Mouse (Mus musculus): ENCODE results near the gene Rab11fip4. TPM values are rescaled to one million over a fixed set of nuclear protein-coding genes. Genes with fewer than 3 reads are reported as not detected.

The Rab11fip4 gene
- polyA plus RNA-seq, 1 experiment from 2014 or later = 1.3 TPM

GRCm38 (mm10) chr11:79630521-79630920 lies 39.5 kb downstream of the Rab11fip4 start:
- ATAC-seq = no peak
- 63% methylated on average over 6 of the region's 6 CpGs for WGBS
- Histone ChIP-seq H3K27me3 (replicated peaks; ENCODE audit: control insufficient read depth, insufficient read depth, low read length) (no peaks in the 10 kb centered on the region), H3K36me3 (ENCODE audit: control insufficient read depth, insufficient read depth, low read length) (no peaks in the 10 kb centered on the region), H3K4me1 (ENCODE audit: control insufficient read depth, insufficient read depth, low read length) (no peaks in the 10 kb centered on the region), H3K9ac (ENCODE audit: low read depth, low read length) (no peak overlapping the region), H3K9me3 (ENCODE audit: control insufficient read depth, low read length) (0 out of 2 replicates have a peak, but pooled peaks cover 1% of the 10 kb centered on the region), H3K4me3 (ENCODE audit: low read length) (no peak overlapping the region), H3K27ac (ENCODE audit: low read length) (no peak overlapping the region), H3K4me2 (ENCODE audit: low read depth, low read length) (no peak overlapping the region)

- no peaks in the 10 kb centered on the region for H3K4me1 ChIP-seq (ENCODE audit: control insufficient read depth, insufficient read depth, low read length)
- H3K9ac ChIP-seq (ENCODE audit: low read depth, low read length) = no peak overlapping the region
- no peak for ATAC-seq
- H3K27me3 ChIP-seq (replicated peaks; ENCODE audit: control insufficient read depth, insufficient read depth, low read length) = no peaks in the 10 kb centered on the region
- no peak overlapping the region for H3K27ac ChIP-seq (ENCODE audit: low read length)
- no peak overlapping the region for H3K4me3 ChIP-seq (ENCODE audit: low read length)
- H3K4me2 ChIP-seq (ENCODE audit: low read depth, low read length) = no peak overlapping the region
- H3K36me3 ChIP-seq (ENCODE audit: control insufficient read depth, insufficient read depth, low read length) = no peaks in the 10 kb centered on the region
- 73% methylated on average over 8 of the region's 8 CpGs for WGBS
- H3K9me3 ChIP-seq (ENCODE audit: control insufficient read depth, low read length) = 0 out of 2 replicates have a peak, but pooled peaks cover 5% of the 10 kb centered on the region
Observed at GRCm38 (mm10) chr11:79633366-79633765, 42.4 kb downstream of the Rab11fip4 start.

- Histone ChIP-seq H3K4me2 (ENCODE audit: low read depth, low read length) (no peak overlapping the region), H3K36me3 (ENCODE audit: control insufficient read depth, insufficient read depth, low read length) (no peaks in the 10 kb centered on the region), H3K27ac (ENCODE audit: low read length) (no peak overlapping the region), H3K4me1 (ENCODE audit: control insufficient read depth, insufficient read depth, low read length) (no peaks in the 10 kb centered on the region), H3K9ac (ENCODE audit: low read depth, low read length) (no peak overlapping the region), H3K27me3 (replicated peaks; ENCODE audit: control insufficient read depth, insufficient read depth, low read length) (no peaks in the 10 kb centered on the region), H3K9me3 (ENCODE audit: control insufficient read depth, low read length) (0 out of 2 replicates have a peak, but pooled peaks cover 5% of the 10 kb centered on the region), H3K4me3 (ENCODE audit: low read length) (no peak overlapping the region)
- ATAC-seq = no peak
- WGBS = 80% methylated on average over 6 of the region's 6 CpGs
Observed at GRCm38 (mm10) chr11:79635661-79636449, 44.8 kb downstream of the Rab11fip4 start.

GRCm38 (mm10) chr11:79636481-79636880 lies 45.5 kb downstream of the Rab11fip4 start:
- no peaks in the 10 kb centered on the region for H3K36me3 ChIP-seq (ENCODE audit: control insufficient read depth, insufficient read depth, low read length)
- 82% methylated on average over 1 of the region's 1 CpGs for WGBS
- H3K27me3 ChIP-seq (replicated peaks; ENCODE audit: control insufficient read depth, insufficient read depth, low read length) = no peaks in the 10 kb centered on the region
- no peak for ATAC-seq
- H3K27ac ChIP-seq (ENCODE audit: low read length) = no peak overlapping the region
- no peak overlapping the region for H3K9ac ChIP-seq (ENCODE audit: low read depth, low read length)
- H3K9me3 ChIP-seq (ENCODE audit: control insufficient read depth, low read length) = 0 out of 2 replicates have a peak, but pooled peaks cover 5% of the 10 kb centered on the region
- H3K4me1 ChIP-seq (ENCODE audit: control insufficient read depth, insufficient read depth, low read length) = no peaks in the 10 kb centered on the region
- no peak overlapping the region for H3K4me2 ChIP-seq (ENCODE audit: low read depth, low read length)
- no peak overlapping the region for H3K4me3 ChIP-seq (ENCODE audit: low read length)

- Histone ChIP-seq H3K9me3 (ENCODE audit: control insufficient read depth, low read length) (0 out of 2 replicates have a peak, but pooled peaks cover 5% of the 10 kb centered on the region), H3K27me3 (replicated peaks; ENCODE audit: control insufficient read depth, insufficient read depth, low read length) (no peaks in the 10 kb centered on the region), H3K4me2 (ENCODE audit: low read depth, low read length) (no peak overlapping the region), H3K36me3 (ENCODE audit: control insufficient read depth, insufficient read depth, low read length) (no peaks in the 10 kb centered on the region), H3K27ac (ENCODE audit: low read length) (no peak overlapping the region), H3K9ac (ENCODE audit: low read depth, low read length) (no peak overlapping the region), H3K4me1 (ENCODE audit: control insufficient read depth, insufficient read depth, low read length) (0 out of 2 replicates have a peak, but pooled peaks cover 3% of the 10 kb centered on the region), H3K4me3 (ENCODE audit: low read length) (no peak overlapping the region)
- ATAC-seq = no peak
- WGBS = 69% methylated on average over 5 of the region's 5 CpGs
Observed at GRCm38 (mm10) chr11:79638691-79639090, 47.7 kb downstream of the Rab11fip4 start.

- Histone ChIP-seq H3K27me3 (replicated peaks; ENCODE audit: control insufficient read depth, insufficient read depth, low read length) (no peaks in the 10 kb centered on the region), H3K27ac (ENCODE audit: low read length) (no peak overlapping the region), H3K36me3 (ENCODE audit: control insufficient read depth, insufficient read depth, low read length) (no peaks in the 10 kb centered on the region), H3K9ac (ENCODE audit: low read depth, low read length) (no peak overlapping the region), H3K4me3 (ENCODE audit: low read length) (no peak overlapping the region), H3K9me3 (ENCODE audit: control insufficient read depth, low read length) (no peaks in the 10 kb centered on the region), H3K4me2 (ENCODE audit: low read depth, low read length) (no peak overlapping the region), H3K4me1 (ENCODE audit: control insufficient read depth, insufficient read depth, low read length) (0 out of 2 replicates have a peak, but pooled peaks cover 3% of the 10 kb centered on the region)
- WGBS = 49% methylated on average over 8 of the region's 8 CpGs
- ATAC-seq = no peak
Observed at GRCm38 (mm10) chr11:79640940-79641733, 50.1 kb downstream of the Rab11fip4 start.

GRCm38 (mm10) chr11:79643730-79644129 lies 52.7 kb downstream of the Rab11fip4 start:
- no peaks in the 10 kb centered on the region for H3K36me3 ChIP-seq (ENCODE audit: control insufficient read depth, insufficient read depth, low read length)
- H3K9me3 ChIP-seq (ENCODE audit: control insufficient read depth, low read length) = no peaks in the 10 kb centered on the region
- peaks cover 9% of the 10 kb centered on the region; the same call in 1 of the 2 replicates for H3K4me1 ChIP-seq (ENCODE audit: control insufficient read depth, insufficient read depth, low read length)
- no peak overlapping the region for H3K27ac ChIP-seq (ENCODE audit: low read length)
- H3K4me3 ChIP-seq (ENCODE audit: low read length) = no peak overlapping the region
- 58% methylated on average over 9 of the region's 9 CpGs for WGBS
- no peak overlapping the region for H3K4me2 ChIP-seq (ENCODE audit: low read depth, low read length)
- H3K27me3 ChIP-seq (replicated peaks; ENCODE audit: control insufficient read depth, insufficient read depth, low read length) = no peaks in the 10 kb centered on the region
- ATAC-seq = no peak
- no peak overlapping the region for H3K9ac ChIP-seq (ENCODE audit: low read depth, low read length)

GRCm38 (mm10) chr11:79644717-79645191 lies 53.7 kb downstream of the Rab11fip4 start:
- H3K4me1 ChIP-seq (ENCODE audit: control insufficient read depth, insufficient read depth, low read length) = peaks cover 9% of the 10 kb centered on the region; the same call in 1 of the 2 replicates
- H3K4me3 ChIP-seq (ENCODE audit: low read length) = no peak overlapping the region
- H3K27ac ChIP-seq (ENCODE audit: low read length) = no peak overlapping the region
- 53% methylated on average over 8 of the region's 8 CpGs for WGBS
- H3K27me3 ChIP-seq (replicated peaks; ENCODE audit: control insufficient read depth, insufficient read depth, low read length) = no peaks in the 10 kb centered on the region
- no peaks in the 10 kb centered on the region for H3K36me3 ChIP-seq (ENCODE audit: control insufficient read depth, insufficient read depth, low read length)
- H3K9ac ChIP-seq (ENCODE audit: low read depth, low read length) = no peak overlapping the region
- ATAC-seq = no peak
- no peaks in the 10 kb centered on the region for H3K9me3 ChIP-seq (ENCODE audit: control insufficient read depth, low read length)
- H3K4me2 ChIP-seq (ENCODE audit: low read depth, low read length) = no peak overlapping the region

GRCm38 (mm10) chr11:79646026-79646425 lies 55.0 kb downstream of the Rab11fip4 start:
- H3K36me3 ChIP-seq (ENCODE audit: control insufficient read depth, insufficient read depth, low read length) = no peaks in the 10 kb centered on the region
- H3K27ac ChIP-seq (ENCODE audit: low read length) = no peak overlapping the region
- no peak overlapping the region for H3K4me2 ChIP-seq (ENCODE audit: low read depth, low read length)
- no peaks in the 10 kb centered on the region for H3K27me3 ChIP-seq (replicated peaks; ENCODE audit: control insufficient read depth, insufficient read depth, low read length)
- H3K4me1 ChIP-seq (ENCODE audit: control insufficient read depth, insufficient read depth, low read length) = peaks cover 14% of the 10 kb centered on the region
- no peak overlapping the region for H3K9ac ChIP-seq (ENCODE audit: low read depth, low read length)
- no peaks in the 10 kb centered on the region for H3K9me3 ChIP-seq (ENCODE audit: control insufficient read depth, low read length)
- WGBS = 72% methylated on average over 5 of the region's 5 CpGs
- no peak overlapping the region for H3K4me3 ChIP-seq (ENCODE audit: low read length)
- ATAC-seq = no peak

All from intestine, embryonic 16.5 days (tissue).